Mouse (Mus musculus) limb, embryonic 15.5 days (tissue): ENCODE measurements around the gene Phf20. TPM values are rescaled to one million over a fixed set of nuclear protein-coding genes. Genes with fewer than 3 reads are reported as not detected.
"Not testable (repeated sequence)": the region's sequence is repeated elsewhere in the genome, so short reads cannot be mapped to it uniquely, and the experiment has no call there.

Experiments used
- ATAC-seq: fragments of 200-750 bp; cut with Nextera tagmentation; 2 replicates; pipeline ENCODE4 v1.8.0; 2017; ENCODE audit warnings: low read depth, moderate TSS enrichment; ENCODE audit not compliant: insufficient number of reproducible peaks, low FRiP score, low TSS enrichment
- H3K27ac ChIP-seq: fragments of 300-500 bp; sonication (generic); 2 replicates; pipeline ENCODE4 v1.5.1; 2015; ENCODE audit warnings: moderate library complexity, mild to moderate bottlenecking, inconsistent platforms
- H3K27me3 ChIP-seq: fragments of 300-500 bp; sonication (generic); 2 replicates; pipeline ENCODE4 v1.6.1; 2015; ENCODE audit warnings: inconsistent platforms
- H3K36me3 ChIP-seq: fragments of 300-500 bp; sonication (generic); 2 replicates; pipeline ENCODE4 v1.6.1; 2015; ENCODE audit warnings: inconsistent platforms
- H3K4me1 ChIP-seq: fragments of 300-500 bp; sonication (generic); 2 replicates; pipeline ENCODE4 v1.6.1; 2015; ENCODE audit warnings: inconsistent platforms
- H3K4me2 ChIP-seq: fragments of 300-500 bp; sonication (generic); 2 replicates; pipeline ENCODE4 v1.6.1; 2015; ENCODE audit warnings: mild to moderate bottlenecking, inconsistent platforms
- H3K4me3 ChIP-seq: fragments of 300-500 bp; sonication (generic); 2 replicates; pipeline ENCODE4 v1.5.1; 2015; ENCODE audit warnings: mild to moderate bottlenecking, inconsistent platforms
- H3K9ac ChIP-seq: fragments of 300-500 bp; sonication (generic); 2 replicates; pipeline ENCODE4 v1.6.1; 2015; ENCODE audit warnings: inconsistent platforms
- H3K9me3 ChIP-seq: fragments of 300-500 bp; sonication (generic); 2 replicates; pipeline ENCODE4 v1.6.1; 2016; ENCODE audit warnings: inconsistent platforms
- WGBS: fragments of 180-500 bp; shearing (Covaris S2); methylation state at CpG from one replicate; pipeline ENCODE4 v1.1.7; 2015; 5-methylcytosine and 5-hydroxymethylcytosine counted together
- polyA plus RNA-seq: library from polyadenylated mRNA; unstranded; fragments of >200 nt; fragmentation: Nextera tagmentation; extraction: Ambion mirVana; gene quantifications from 2 replicates; pipeline ENCODE4 v1.2.1, GENCODE M21; 2015

The Phf20 gene
- polyA plus RNA-seq, 1 experiment from 2014 or later: 68.4 TPM

- Histone ChIP-seq H3K4me3 (no peak overlapping the region), H3K9me3 (no peaks in the 10 kb centered on the region), H3K27me3 (no peaks in the 10 kb centered on the region), H3K36me3 (peaks cover 5% of the 10 kb centered on the region; the same call in 1 of the 2 replicates), H3K27ac (no peak overlapping the region), H3K4me2 (no peak overlapping the region), H3K9ac (no peak overlapping the region), H3K4me1 (peaks cover 14% of the 10 kb centered on the region)
- ATAC-seq: no peak
- 67% methylated on average over 2 of the region's 2 CpGs for WGBS
Measured at GRCm38 (mm10) chr2:156181592-156181991, 14.7 kb upstream of the Phf20 start.

- not testable (repeated sequence) for H3K4me1 ChIP-seq, H3K4me3 ChIP-seq, ATAC-seq, H3K36me3 ChIP-seq, H3K9me3 ChIP-seq, H3K27me3 ChIP-seq, H3K9ac ChIP-seq, H3K27ac ChIP-seq, H3K4me2 ChIP-seq
- 77% methylated on average over 7 of the region's 7 CpGs for WGBS
Measured at GRCm38 (mm10) chr2:156189241-156189640, 7.0 kb upstream of the Phf20 start.

GRCm38 (mm10) chr2:156190004-156190896 is 6.0 kb upstream of the Phf20 start:
- H3K4me1 ChIP-seq: no peaks in the 10 kb centered on the region
- no peak overlapping the region for H3K9ac ChIP-seq
- 79% methylated on average over 14 of the region's 14 CpGs for whole genome bisulfite sequencing
- H3K4me2 ChIP-seq: no peak overlapping the region
- ATAC-seq: no peak
- no peaks in the 10 kb centered on the region for H3K27me3 ChIP-seq
- H3K36me3 ChIP-seq: no peaks in the 10 kb centered on the region
- H3K27ac ChIP-seq: no peak overlapping the region
- H3K4me3 ChIP-seq: no peak overlapping the region
- no peaks in the 10 kb centered on the region for H3K9me3 ChIP-seq

GRCm38 (mm10) chr2:156191540-156191939 is 4.7 kb upstream of the Phf20 start:
- WGBS: 88% methylated on average over 2 of the region's 2 CpGs
- Histone ChIP-seq H3K27me3 (no peaks in the 10 kb centered on the region), H3K27ac (no peak overlapping the region), H3K9me3 (no peaks in the 10 kb centered on the region), H3K9ac (no peak overlapping the region), H3K4me2 (no peak overlapping the region), H3K36me3 (no peaks in the 10 kb centered on the region), H3K4me3 (no peak overlapping the region), H3K4me1 (no peaks in the 10 kb centered on the region)
- ATAC-seq: no peak

- no peak overlapping the region for H3K4me3 ChIP-seq
- H3K4me1 ChIP-seq: no peaks in the 10 kb centered on the region
- no peaks in the 10 kb centered on the region for H3K36me3 ChIP-seq
- no peaks in the 10 kb centered on the region for H3K9me3 ChIP-seq
- no peak overlapping the region for H3K4me2 ChIP-seq
- H3K27ac ChIP-seq: no peak overlapping the region
- 69% methylated on average over 2 of the region's 2 CpGs for WGBS
- ATAC-seq: no peak
- H3K27me3 ChIP-seq: no peaks in the 10 kb centered on the region
- H3K9ac ChIP-seq: no peak overlapping the region
Measured at GRCm38 (mm10) chr2:156192068-156192467, 4.2 kb upstream of the Phf20 start.

GRCm38 (mm10) chr2:156193066-156193862 is 3.0 kb upstream of the Phf20 start:
- H3K27me3 ChIP-seq: no peaks in the 10 kb centered on the region
- ATAC-seq: no peak

DNA sequence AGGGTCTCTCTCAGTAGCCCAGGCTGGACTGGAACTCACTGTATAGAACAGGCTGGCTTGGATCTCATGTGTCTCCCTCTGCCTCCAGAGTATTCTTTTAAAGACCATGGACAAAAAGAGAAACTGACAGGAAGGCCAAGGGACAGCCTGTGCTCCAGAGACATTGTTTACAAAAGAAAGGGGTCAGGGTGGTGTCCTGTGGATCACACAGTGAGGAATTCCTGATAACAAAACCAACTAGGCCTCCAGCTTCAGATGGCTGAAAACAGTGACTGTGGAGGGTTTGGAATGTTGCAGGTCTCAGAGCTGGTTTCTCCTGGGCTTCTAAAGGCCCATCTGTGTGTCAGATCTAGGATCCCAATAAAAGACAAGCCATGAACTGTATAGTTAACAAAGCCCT is 1.7 kb upstream of the Phf20 start:
- H3K27ac ChIP-seq: no peak overlapping the region
- H3K9ac ChIP-seq: no peak overlapping the region
- no peaks in the 10 kb centered on the region for H3K36me3 ChIP-seq
- H3K4me1 ChIP-seq: peaks cover 20% of the 10 kb centered on the region
- ATAC-seq: no peak
- no peaks in the 10 kb centered on the region for H3K27me3 ChIP-seq
- no peak overlapping the region for H3K4me2 ChIP-seq
- H3K9me3 ChIP-seq: no peaks in the 10 kb centered on the region
- no peak overlapping the region for H3K4me3 ChIP-seq

More at GRCm38 (mm10) chr2:156193066-156193862, 3.0 kb upstream of the Phf20 start:
- no peaks in the 10 kb centered on the region for H3K36me3 ChIP-seq
- H3K9me3 ChIP-seq: no peaks in the 10 kb centered on the region
- peaks cover 9% of the 10 kb centered on the region for H3K4me1 ChIP-seq
- no peak overlapping the region for H3K9ac ChIP-seq
- no peak overlapping the region for H3K4me3 ChIP-seq
- 65% methylated on average over 3 of the region's 3 CpGs for WGBS
- H3K27ac ChIP-seq: no peak overlapping the region
- no peak overlapping the region for H3K4me2 ChIP-seq

DNA sequence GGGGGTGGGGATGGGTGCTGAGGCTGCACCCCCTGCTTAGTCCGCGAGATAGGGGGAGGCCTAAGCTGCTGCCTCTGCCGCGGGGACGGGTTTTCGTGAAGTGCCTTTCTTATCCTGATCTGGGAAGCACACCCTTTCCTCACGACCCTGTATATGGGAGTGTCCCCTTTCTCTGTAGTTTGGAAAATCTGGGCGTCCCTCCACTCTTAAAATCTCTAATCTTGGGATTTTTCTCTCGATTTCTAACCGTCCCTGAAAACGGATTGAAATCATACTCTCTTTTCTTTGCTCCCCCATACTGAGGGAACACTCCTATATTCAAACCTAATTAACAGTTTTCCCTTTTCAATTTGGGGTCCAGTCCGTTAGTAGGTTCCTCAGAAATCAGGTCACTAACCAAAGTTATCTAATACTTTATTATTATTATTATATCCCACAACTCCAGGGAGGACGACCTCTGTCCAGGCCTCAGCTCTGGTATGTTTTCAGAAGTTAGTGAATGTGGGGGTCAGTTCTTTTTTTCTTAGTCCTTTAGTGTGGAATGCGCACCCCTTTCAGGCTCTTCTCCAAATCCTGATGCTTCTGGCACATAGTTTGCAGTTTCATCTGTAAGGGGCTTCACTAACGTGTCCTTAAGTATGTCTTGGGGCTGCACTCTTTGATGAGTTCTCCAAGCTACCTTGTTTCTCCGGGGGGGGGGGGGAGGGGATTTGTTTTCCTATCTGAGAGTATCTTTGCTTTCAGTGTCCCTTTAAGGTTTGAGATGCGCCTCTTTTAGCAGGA is 1.1 kb downstream of the Phf20 start:
- H3K27ac ChIP-seq: peak overlapping the region; percentile 94
- 5% methylated on average over 16 of the region's 17 CpGs for WGBS
- ATAC-seq: no peak
- H3K9ac ChIP-seq: peak overlapping the region; percentile 61
- H3K4me3 ChIP-seq: peak overlapping the region; percentile 59
- H3K4me2 ChIP-seq: peak overlapping the region; percentile 59
- H3K36me3 ChIP-seq: peaks cover 6% of the 10 kb centered on the region; the same call in 1 of the 2 replicates
- no peaks in the 10 kb centered on the region for H3K9me3 ChIP-seq
- H3K27me3 ChIP-seq: no peaks in the 10 kb centered on the region
- H3K4me1 ChIP-seq: peaks cover 32% of the 10 kb centered on the region

GRCm38 (mm10) chr2:156199944-156200343 is 3.7 kb downstream of the Phf20 start:
- Histone ChIP-seq H3K9me3 (no peaks in the 10 kb centered on the region), H3K27me3 (no peaks in the 10 kb centered on the region), H3K27ac (no peak overlapping the region), H3K4me3 (no peak overlapping the region), H3K9ac (no peak overlapping the region), H3K36me3 (peaks cover 13% of the 10 kb centered on the region), H3K4me2 (no peak overlapping the region), H3K4me1 (peaks cover 43% of the 10 kb centered on the region)
- no peak for ATAC-seq
- 21% methylated on average over 3 of the region's 3 CpGs for WGBS

- Histone ChIP-seq H3K27ac (no peak overlapping the region), H3K4me2 (no peak overlapping the region), H3K4me3 (no peak overlapping the region), H3K9ac (no peak overlapping the region), H3K27me3 (no peaks in the 10 kb centered on the region), H3K4me1 (peaks cover 43% of the 10 kb centered on the region), H3K36me3 (peaks cover 15% of the 10 kb centered on the region), H3K9me3 (no peaks in the 10 kb centered on the region)
- 95% methylated on average over 4 of the region's 4 CpGs for WGBS
- ATAC-seq: no peak
Measured at GRCm38 (mm10) chr2:156201486-156201885, 5.2 kb downstream of the Phf20 start.

- peaks cover 37% of the 10 kb centered on the region for H3K4me1 ChIP-seq
- H3K27me3 ChIP-seq: no peaks in the 10 kb centered on the region
- H3K4me3 ChIP-seq: no peak overlapping the region
- WGBS: 25% methylated on average over 3 of the region's 3 CpGs
- H3K9me3 ChIP-seq: no peaks in the 10 kb centered on the region
- H3K4me2 ChIP-seq: no peak overlapping the region
- H3K9ac ChIP-seq: no peak overlapping the region
- ATAC-seq: peak; percentile 74
- peak overlapping the region; percentile 59 for H3K27ac ChIP-seq
- peaks cover 25% of the 10 kb centered on the region for H3K36me3 ChIP-seq
Measured at GRCm38 (mm10) chr2:156202848-156203437, 6.7 kb downstream of the Phf20 start.
